Mouse (Mus musculus) CH12.LX (cell line): Measurements from ENCODE around the gene Tmod3.

Source experiments
- CTCF ChIP-seq, 2 experiments: IDR thresholded peaks in 1 of 2; conservative IDR thresholded peaks in 1 of 2; 2 replicates each; pipeline ENCODE4 v1.5.1; 2011 to 2012; ENCODE audit warnings: low read depth in 2 of 2, low read length in 2 of 2, improper control_type of control experiment in 1 of 2, inconsistent platforms in 1 of 2, mild to moderate bottlenecking in 1 of 2, moderate library complexity in 1 of 2
- HCFC1 ChIP-seq: IDR thresholded peaks from 2 replicates; pipeline ENCODE4 v1.6.1; 2012; ENCODE audit warnings: low read depth, mild to moderate bottlenecking, inconsistent platforms, low read length, improper control_type of control experiment
- KAT2A ChIP-seq: IDR thresholded peaks from 2 replicates; pipeline ENCODE4 v1.6.1; 2012; ENCODE audit warnings: low read length, improper control_type of control experiment, inconsistent platforms; ENCODE audit not compliant: insufficient replicate concordance
- MAFK ChIP-seq: IDR thresholded peaks from 2 replicates; pipeline ENCODE4 v1.6.1; 2011; ENCODE audit warnings: low read length, improper control_type of control experiment; ENCODE audit not compliant: insufficient replicate concordance
- MEF2A ChIP-seq: IDR thresholded peaks from 2 replicates; pipeline ENCODE4 v1.6.1; 2014; ENCODE audit warnings: low read depth, mild to moderate bottlenecking, inconsistent platforms, low read length, improper control_type of control experiment, borderline replicate concordance
- NELFE ChIP-seq: IDR thresholded peaks from 2 replicates; pipeline ENCODE4 v1.6.1; 2011; ENCODE audit warnings: low read depth, low read length, improper control_type of control experiment
- POLR2A ChIP-seq: IDR thresholded peaks from 2 replicates; pipeline ENCODE4 v1.6.1; 2011; ENCODE audit warnings: low read depth, mild to moderate bottlenecking, improper control_type of control experiment, low read length
- USF2 ChIP-seq: conservative IDR thresholded peaks from 2 replicates; pipeline ENCODE4 v1.6.1; 2011; ENCODE audit warnings: low read depth, low read length, improper control_type of control experiment
- ZKSCAN1 ChIP-seq: IDR thresholded peaks from 2 replicates; pipeline ENCODE4 v1.6.1; 2012; ENCODE audit warnings: low read depth, inconsistent platforms, low read length, improper control_type of control experiment, borderline replicate concordance

- TF ChIP-seq USF2, result no peak
- TF ChIP-seq CTCF (conservative IDR thresholded peaks at IDR 0.05 in 1 of 2, IDR thresholded peaks at IDR 0.05 in 1 of 2; ENCODE audit: low read depth in 2 of 2, low read length in 2 of 2), result no peak
- no peak for TF ChIP-seq KAT2A
- TF ChIP-seq POLR2A, result peak; percentile 81
- peak; percentile 63 for TF ChIP-seq HCFC1
- no peak for TF ChIP-seq MAFK
- peak; percentile 9; the same call in 1 of the 2 replicates for TF ChIP-seq MEF2A
- no peak for TF ChIP-seq ZKSCAN1
- no peak; the same call in none of the 2 replicates for TF ChIP-seq NELFE
These were observed 12.4 kb downstream of the Tmod3 start for GRCm38 (mm10) chr9:75546885-75547553.
